Mouse (Mus musculus): ENCODE data around the gene Neurod2.

DNA sequence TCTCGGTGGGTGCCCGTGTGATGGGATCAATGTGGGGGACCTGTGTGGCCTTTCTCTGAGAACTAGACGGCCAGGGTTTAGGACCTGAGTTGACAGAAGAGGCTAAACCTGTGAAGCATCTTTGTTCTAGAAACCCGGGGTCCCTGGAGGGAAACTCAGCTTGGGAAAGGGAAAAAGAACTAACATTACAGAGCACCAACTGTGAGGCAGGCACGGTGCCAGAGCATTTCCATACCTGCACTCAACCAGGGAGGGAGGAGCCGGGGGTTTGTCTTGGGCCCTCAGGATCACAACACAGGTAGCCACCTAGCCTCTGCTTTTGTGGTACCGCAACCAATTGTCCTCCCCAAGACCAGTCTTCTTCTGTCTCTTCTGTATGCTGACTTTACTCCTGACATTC, 41.5 kb downstream of the Neurod2 start:
- TF ChIP-seq POLR2A (IDR thresholded peaks at IDR 0.05; ENCODE audit: insufficient read length, low read depth), result no peak
- TF ChIP-seq E2F4 (IDR thresholded peaks at IDR 0.05; ENCODE audit: insufficient read depth), result no peak
- TF ChIP-seq USF1 (IDR thresholded peaks at IDR 0.05; ENCODE audit: low read depth), result no peak
- no peak for TF ChIP-seq POLR2AphosphoS2 (IDR thresholded peaks at IDR 0.05; ENCODE audit: insufficient read length, low read depth)
- no peak for TF ChIP-seq MYOD1 (IDR thresholded peaks at IDR 0.05; ENCODE audit: control insufficient read depth in 1 of 3, insufficient read length in 2 of 3, low read depth in 2 of 3)
- no peak for TF ChIP-seq MAX (IDR thresholded peaks at IDR 0.05; ENCODE audit: low read depth)
